Mouse (Mus musculus) telencephalon, adult 2 months (tissue): ENCODE measurements around the gene Taf1a.
"Not testable (repeated sequence)": the region's sequence is repeated elsewhere in the genome, so short reads cannot be mapped to it uniquely, and the experiment has no call there.

Source experiments
- DNase-seq: peaks from one replicate; pipeline ENCODE4 v3.0.0-alpha.2; 2011; ENCODE audit warnings: low read depth, low spot score

Gene Taf1a

GRCm38 (mm10) chr1:183388426-183389406, at the start of gene Taf1a:
Gene Taf1a (plus strand): TSS chr1:183388981.
- DNase-seq = peak; percentile 95

GRCm38 (mm10) chr1:183342902-183343301, 45.9 kb upstream of the Taf1a start:
- DNase-seq = not testable (repeated sequence)

GRCm38 (mm10) chr1:183344886-183345816, 43.6 kb upstream of the Taf1a start:
- peak; percentile 89 for DNase-seq

- DNase-seq = no peak
Observed at GRCm38 (mm10) chr1:183345817-183346195, 43.0 kb upstream of the Taf1a start.

- DNase-seq = peak; percentile 40
Observed at GRCm38 (mm10) chr1:183349840-183350239, 38.9 kb upstream of the Taf1a start.

- no peak for DNase-seq
Observed at GRCm38 (mm10) chr1:183358901-183359300, 29.9 kb upstream of the Taf1a start.

GRCm38 (mm10) chr1:183362301-183362700, 26.5 kb upstream of the Taf1a start:
- DNase-seq = no peak

GRCm38 (mm10) chr1:183362729-183363576, 25.8 kb upstream of the Taf1a start:
- DNase-seq = no peak

GRCm38 (mm10) chr1:183363577-183363867, 25.3 kb upstream of the Taf1a start:
- DNase-seq = no peak

- no peak for DNase-seq
Observed at GRCm38 (mm10) chr1:183366361-183366760, 22.4 kb upstream of the Taf1a start.

GRCm38 (mm10) chr1:183368601-183369400, 20.0 kb upstream of the Taf1a start:
- no peak for DNase-seq

- peak; percentile 99 for DNase-seq
Observed at GRCm38 (mm10) chr1:183369427-183370014, 19.3 kb upstream of the Taf1a start, which contains the start of gene Mia3. Gene Mia3 (minus strand): TSS chr1:183369553.

GRCm38 (mm10) chr1:183374728-183375127, 14.1 kb upstream of the Taf1a start:
- DNase-seq = no peak

GRCm38 (mm10) chr1:183377045-183377444, 11.7 kb upstream of the Taf1a start:
- no peak for DNase-seq

- DNase-seq = no peak
Observed at GRCm38 (mm10) chr1:183378321-183378941, 10.3 kb upstream of the Taf1a start.

GRCm38 (mm10) chr1:183379376-183379775, 9.4 kb upstream of the Taf1a start:
- not testable (repeated sequence) for DNase-seq

- no peak for DNase-seq
Observed at GRCm38 (mm10) chr1:183381816-183382215, 7.0 kb upstream of the Taf1a start.

- no peak for DNase-seq
Observed at GRCm38 (mm10) chr1:183382621-183383020, 6.2 kb upstream of the Taf1a start.

GRCm38 (mm10) chr1:183387421-183387820, 1.4 kb upstream of the Taf1a start:
- not testable (repeated sequence) for DNase-seq

- DNase-seq = no peak
Observed at GRCm38 (mm10) chr1:183403396-183403795, 14.6 kb downstream of the Taf1a start.
